Mouse (Mus musculus): ENCODE measurements around the gene Adcy7. TPM values are rescaled to one million over a fixed set of nuclear protein-coding genes. Genes with fewer than 3 reads are reported as not detected.

The Adcy7 gene
- 3.8 and 4.1 TPM in 2 replicates for polyA plus RNA-seq (2016; fragmentation: Nextera tagmentation; extraction: Ambion mirVana)

GRCm38 (mm10) chr8:88272231-88273050 is at the start of gene Adcy7:
TSS of gene Adcy7 (plus strand) at chr8:88272403.
- H3K27ac ChIP-seq (ENCODE audit: poor library complexity, severe bottlenecking) = no peak within 1 kb of the TSS
- peak within 1 kb of the TSS; percentile 77 for H3K4me2 ChIP-seq
- H3K27me3 ChIP-seq (replicated peaks) = peaks cover 70% of the 10 kb centered on the region
- 4% methylated on average over 64 of the region's 64 CpGs for WGBS
- ATAC-seq (ENCODE audit: insufficient number of reproducible peaks, low FRiP score) = peak; percentile 61
- no peaks in the 10 kb centered on the region for H3K36me3 ChIP-seq
- H3K4me1 ChIP-seq (replicated peaks) = peaks cover 15% of the 10 kb centered on the region
- H3K9me3 ChIP-seq (replicated peaks) = no peaks in the 10 kb centered on the region
- peak within 1 kb of the TSS; percentile 43 for H3K4me3 ChIP-seq
- peak within 1 kb of the TSS; percentile 59 for H3K9ac ChIP-seq

DNA sequence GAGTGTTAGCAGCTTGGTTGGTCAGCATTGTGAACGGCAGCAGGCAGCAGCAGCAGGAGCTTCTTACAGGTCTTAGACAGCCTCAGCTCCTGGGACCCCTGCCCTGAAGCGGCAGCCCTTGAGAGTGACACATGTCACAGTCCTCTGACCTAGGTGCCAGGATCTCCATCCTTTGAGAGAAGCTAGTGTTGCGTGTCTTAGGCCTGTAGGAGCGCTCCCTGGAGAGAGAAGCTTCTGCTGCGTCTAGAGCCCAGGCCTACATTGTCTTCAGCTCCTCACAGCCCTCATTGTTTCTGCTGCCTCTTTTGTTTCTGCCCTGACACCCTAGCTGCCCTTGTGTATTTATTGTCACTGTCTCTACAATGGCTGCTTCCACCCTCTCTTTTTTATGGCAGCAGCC is 46.8 kb upstream of the Adcy7 start:
- no peak for ATAC-seq (ENCODE audit: insufficient number of reproducible peaks, low FRiP score)
- Histone ChIP-seq H3K36me3 (no peaks in the 10 kb centered on the region), H3K27ac (ENCODE audit: poor library complexity, severe bottlenecking) (no peak overlapping the region), H3K27me3 (replicated peaks) (no peaks in the 10 kb centered on the region), H3K4me3 (no peak overlapping the region), H3K4me1 (replicated peaks) (peaks cover 25% of the 10 kb centered on the region), H3K9ac (no peak overlapping the region), H3K9me3 (replicated peaks) (no peaks in the 10 kb centered on the region), H3K4me2 (no peak overlapping the region)
- 78% methylated on average over 5 of the region's 5 CpGs for WGBS

- H3K4me2 ChIP-seq = no peak overlapping the region; the same call in 1 of the 2 replicates
- 71% methylated on average over 6 of the region's 6 CpGs for WGBS
- H3K27ac ChIP-seq (ENCODE audit: poor library complexity, severe bottlenecking) = no peak overlapping the region
- no peak overlapping the region for H3K4me3 ChIP-seq
- ATAC-seq (ENCODE audit: insufficient number of reproducible peaks, low FRiP score) = no peak
- H3K9me3 ChIP-seq (replicated peaks) = no peaks in the 10 kb centered on the region
- peaks cover 18% of the 10 kb centered on the region for H3K4me1 ChIP-seq (replicated peaks)
- H3K27me3 ChIP-seq (replicated peaks) = no peaks in the 10 kb centered on the region
- no peaks in the 10 kb centered on the region for H3K36me3 ChIP-seq
- no peak overlapping the region for H3K9ac ChIP-seq
Observed at GRCm38 (mm10) chr8:88227851-88228250, 44.4 kb upstream of the Adcy7 start.

GRCm38 (mm10) chr8:88228286-88228685 is 43.9 kb upstream of the Adcy7 start:
- Histone ChIP-seq H3K36me3 (no peaks in the 10 kb centered on the region), H3K4me1 (replicated peaks) (peaks cover 18% of the 10 kb centered on the region), H3K9ac (no peak overlapping the region), H3K4me2 (no peak overlapping the region; the same call in 1 of the 2 replicates), H3K9me3 (replicated peaks) (no peaks in the 10 kb centered on the region), H3K27ac (ENCODE audit: poor library complexity, severe bottlenecking) (no peak overlapping the region), H3K27me3 (replicated peaks) (no peaks in the 10 kb centered on the region), H3K4me3 (no peak overlapping the region)
- no peak for ATAC-seq (ENCODE audit: insufficient number of reproducible peaks, low FRiP score)
- WGBS = 54% methylated on average over 1 of the region's 1 CpGs

GRCm38 (mm10) chr8:88228800-88229199 is 43.4 kb upstream of the Adcy7 start:
- H3K4me1 ChIP-seq (replicated peaks) = peaks cover 18% of the 10 kb centered on the region
- no peak for ATAC-seq (ENCODE audit: insufficient number of reproducible peaks, low FRiP score)
- WGBS = no CpG with 5 or more reads among the region's 1 CpGs

GRCm38 (mm10) chr8:88236666-88237065 is 35.5 kb upstream of the Adcy7 start:
- no peak overlapping the region for H3K4me3 ChIP-seq
- no peaks in the 10 kb centered on the region for H3K36me3 ChIP-seq
- H3K27ac ChIP-seq (ENCODE audit: poor library complexity, severe bottlenecking) = no peak overlapping the region
- H3K9me3 ChIP-seq (replicated peaks) = no peaks in the 10 kb centered on the region
- H3K4me2 ChIP-seq = no peak overlapping the region
- ATAC-seq (ENCODE audit: insufficient number of reproducible peaks, low FRiP score) = no peak
- peaks cover 6% of the 10 kb centered on the region; the same call in 1 of the 2 replicates for H3K4me1 ChIP-seq (replicated peaks)
- no peak overlapping the region for H3K9ac ChIP-seq
- no peaks in the 10 kb centered on the region for H3K27me3 ChIP-seq (replicated peaks)
- WGBS = 78% methylated on average over 2 of the region's 2 CpGs

More at GRCm38 (mm10) chr8:88228800-88229199, 43.4 kb upstream of the Adcy7 start:
- no peak overlapping the region for H3K27ac ChIP-seq (ENCODE audit: poor library complexity, severe bottlenecking)
- H3K4me3 ChIP-seq = no peak overlapping the region
- H3K27me3 ChIP-seq (replicated peaks) = no peaks in the 10 kb centered on the region
- H3K36me3 ChIP-seq = no peaks in the 10 kb centered on the region
- no peak overlapping the region for H3K4me2 ChIP-seq
- H3K9ac ChIP-seq = no peak overlapping the region
- H3K9me3 ChIP-seq (replicated peaks) = no peaks in the 10 kb centered on the region

GRCm38 (mm10) chr8:88237606-88238005 is 34.6 kb upstream of the Adcy7 start:
- Histone ChIP-seq H3K9me3 (replicated peaks) (no peaks in the 10 kb centered on the region), H3K27me3 (replicated peaks) (no peaks in the 10 kb centered on the region), H3K4me3 (no peak overlapping the region), H3K4me1 (replicated peaks) (peaks cover 8% of the 10 kb centered on the region; the same call in 1 of the 2 replicates), H3K9ac (no peak overlapping the region), H3K36me3 (no peaks in the 10 kb centered on the region), H3K4me2 (no peak overlapping the region), H3K27ac (ENCODE audit: poor library complexity, severe bottlenecking) (no peak overlapping the region)
- no peak for ATAC-seq (ENCODE audit: insufficient number of reproducible peaks, low FRiP score)
- 68% methylated on average over 2 of the region's 2 CpGs for WGBS

DNA sequence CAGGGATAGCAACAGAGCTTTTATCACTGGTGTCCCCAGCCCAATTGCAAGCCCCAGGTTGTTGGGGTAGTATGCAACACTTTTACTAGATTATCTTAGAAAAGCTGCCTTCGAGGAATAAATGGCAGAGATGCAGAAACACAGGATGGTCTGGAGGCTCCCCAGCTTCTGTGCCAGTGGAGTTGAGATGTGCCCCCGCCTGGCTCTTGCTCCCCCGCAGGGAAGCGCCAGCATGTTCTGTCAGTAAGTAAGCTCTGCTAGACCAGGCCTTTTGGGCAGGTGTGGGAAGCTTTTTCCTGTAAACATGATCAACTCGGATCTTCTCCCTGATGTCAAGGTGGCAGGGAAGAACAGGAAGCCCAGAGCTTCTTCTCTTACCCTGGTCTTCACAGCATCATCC is 32.9 kb upstream of the Adcy7 start:
- Histone ChIP-seq H3K9me3 (replicated peaks) (no peaks in the 10 kb centered on the region), H3K36me3 (peaks cover 8% of the 10 kb centered on the region; the same call in 1 of the 2 replicates), H3K9ac (no peak overlapping the region), H3K27me3 (replicated peaks) (no peaks in the 10 kb centered on the region), H3K4me3 (no peak overlapping the region), H3K4me2 (no peak overlapping the region), H3K4me1 (replicated peaks) (peaks cover 8% of the 10 kb centered on the region; the same call in 1 of the 2 replicates), H3K27ac (ENCODE audit: poor library complexity, severe bottlenecking) (no peak overlapping the region)
- no peak for ATAC-seq (ENCODE audit: insufficient number of reproducible peaks, low FRiP score)
- WGBS = 86% methylated on average over 5 of the region's 5 CpGs

GRCm38 (mm10) chr8:88241871-88242270 is 30.3 kb upstream of the Adcy7 start:
- H3K4me1 ChIP-seq (replicated peaks) = peaks cover 8% of the 10 kb centered on the region; the same call in 1 of the 2 replicates
- no peak overlapping the region for H3K9ac ChIP-seq
- H3K4me3 ChIP-seq = no peak overlapping the region
- H3K4me2 ChIP-seq = no peak overlapping the region
- WGBS = 85% methylated on average over 4 of the region's 4 CpGs
- no peak overlapping the region for H3K27ac ChIP-seq (ENCODE audit: poor library complexity, severe bottlenecking)
- H3K27me3 ChIP-seq (replicated peaks) = no peaks in the 10 kb centered on the region
- no peak for ATAC-seq (ENCODE audit: insufficient number of reproducible peaks, low FRiP score)
- no peaks in the 10 kb centered on the region for H3K9me3 ChIP-seq (replicated peaks)
- H3K36me3 ChIP-seq = peaks cover 16% of the 10 kb centered on the region

GRCm38 (mm10) chr8:88244298-88244697 is 27.9 kb upstream of the Adcy7 start:
- peaks cover 31% of the 10 kb centered on the region for H3K36me3 ChIP-seq
- H3K9ac ChIP-seq = no peak overlapping the region
- H3K9me3 ChIP-seq (replicated peaks) = no peaks in the 10 kb centered on the region
- WGBS = 83% methylated on average over 4 of the region's 4 CpGs
- no peak overlapping the region for H3K4me2 ChIP-seq
- H3K27me3 ChIP-seq (replicated peaks) = no peaks in the 10 kb centered on the region
- no peak overlapping the region for H3K27ac ChIP-seq (ENCODE audit: poor library complexity, severe bottlenecking)
- ATAC-seq (ENCODE audit: insufficient number of reproducible peaks, low FRiP score) = no peak
- peaks cover 8% of the 10 kb centered on the region; the same call in 1 of the 2 replicates for H3K4me1 ChIP-seq (replicated peaks)
- H3K4me3 ChIP-seq = no peak overlapping the region

DNA sequence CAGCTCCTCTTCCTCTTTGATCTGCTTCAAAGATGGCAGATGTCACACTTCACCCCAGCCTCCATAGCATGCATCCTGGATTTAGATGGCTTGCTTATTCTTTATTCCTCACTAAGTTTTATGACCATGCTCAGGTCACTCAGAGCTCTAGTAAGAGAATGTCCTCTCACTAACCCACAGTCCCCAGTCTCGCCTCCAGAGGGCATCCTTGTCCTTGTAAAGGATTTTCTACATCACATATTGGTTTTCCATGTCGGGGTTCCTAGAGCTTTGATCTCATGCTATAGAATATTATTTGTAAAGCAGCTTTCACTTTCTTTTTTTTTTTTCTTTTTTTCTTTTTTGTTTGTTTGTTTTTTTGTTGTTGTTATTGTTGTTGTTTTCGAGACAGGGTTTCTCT is 19.4 kb upstream of the Adcy7 start:
- Histone ChIP-seq H3K4me2 (no peak overlapping the region), H3K27ac (ENCODE audit: poor library complexity, severe bottlenecking) (no peak overlapping the region), H3K36me3 (peaks cover 68% of the 10 kb centered on the region), H3K9ac (no peak overlapping the region), H3K9me3 (replicated peaks) (no peaks in the 10 kb centered on the region), H3K4me1 (replicated peaks) (no peaks in the 10 kb centered on the region), H3K27me3 (replicated peaks) (no peaks in the 10 kb centered on the region), H3K4me3 (no peak overlapping the region)
- no peak for ATAC-seq (ENCODE audit: insufficient number of reproducible peaks, low FRiP score)
- 74% methylated on average over 3 of the region's 3 CpGs for WGBS
